Mouse (Mus musculus): ENCODE measurements around the gene Hdgfl2.

GRCm38 (mm10) chr17:56032831-56033230 is 46.6 kb upstream of the Hdgfl2 start:
- no peak for TF ChIP-seq CTCF (IDR thresholded peaks at IDR 0.05; ENCODE audit: low read depth, low read length)
- TF ChIP-seq TAL1 (conservative IDR thresholded peaks at IDR 0.05; ENCODE audit: low read depth, low read length) = no peak
- TF ChIP-seq GATA1 (IDR thresholded peaks at IDR 0.05; ENCODE audit: borderline replicate concordance, low read length) = no peak
- TF ChIP-seq POLR2AphosphoS5 (IDR thresholded peaks at IDR 0.05; ENCODE audit: insufficient replicate concordance, low read depth, low read length) = no peak
- TF ChIP-seq GATA2 (IDR thresholded peaks at IDR 0.05; ENCODE audit: borderline replicate concordance, low read depth, low read length) = no peak

Measured in G1E (cell line).